Mouse (Mus musculus) forebrain, embryonic 12.5 days (tissue): ENCODE data around the gene Foxm1. TPM values are rescaled to one million over a fixed set of nuclear protein-coding genes. Genes with fewer than 3 reads are reported as not detected.

ENCODE experiments used
- ATAC-seq: fragments of 200-750 bp; cut with Nextera tagmentation; 2 replicates; pipeline ENCODE4 v1.8.0; 2017; ENCODE audit warnings: moderate TSS enrichment; ENCODE audit not compliant: low FRiP score
- H3K27ac ChIP-seq: fragments of 300-500 bp; sonication (generic); 2 replicates; pipeline ENCODE4 v1.5.1; 2016; ENCODE audit warnings: mild to moderate bottlenecking
- H3K27me3 ChIP-seq: fragments of 300-500 bp; sonication (generic); 2 replicates; pipeline ENCODE4 v1.6.1; 2016; ENCODE audit warnings: mild to moderate bottlenecking
- H3K36me3 ChIP-seq: fragments of 300-500 bp; sonication (generic); replicated peaks from 2 replicates; pipeline ENCODE4 v1.6.1; 2016; ENCODE audit warnings: mild to moderate bottlenecking
- H3K4me1 ChIP-seq: fragments of 300-500 bp; sonication (generic); 2 replicates; pipeline ENCODE4 v1.6.1; 2016
- H3K4me2 ChIP-seq: fragments of 300-500 bp; sonication (generic); 2 replicates; pipeline ENCODE4 v1.6.1; 2016; ENCODE audit warnings: mild to moderate bottlenecking, moderate library complexity
- H3K4me3 ChIP-seq: fragments of 300-500 bp; sonication (generic); replicated peaks from 2 replicates; pipeline ENCODE4 v1.5.1; 2016; ENCODE audit warnings: mild to moderate bottlenecking
- H3K9ac ChIP-seq: fragments of 300-500 bp; sonication (generic); 2 replicates; pipeline ENCODE4 v1.6.1; 2016; ENCODE audit warnings: mild to moderate bottlenecking
- H3K9me3 ChIP-seq: fragments of 300-500 bp; sonication (generic); 2 replicates; pipeline ENCODE4 v1.6.1; 2016
- WGBS: fragments of 180-500 bp; shearing (Covaris S2); methylation state at CpG from one replicate; pipeline ENCODE4 v1.1.7; 2016; 5-methylcytosine and 5-hydroxymethylcytosine counted together
- polyA plus RNA-seq: library from polyadenylated mRNA; unstranded; fragments of >200 nt; fragmentation: Nextera tagmentation; extraction: Ambion mirVana; gene quantifications from 2 replicates; pipeline ENCODE4 v1.2.1, GENCODE M21; 2016

The Foxm1 gene
- polyA plus RNA-seq, 1 experiment from 2014 or later, result 74.6 TPM

DNA sequence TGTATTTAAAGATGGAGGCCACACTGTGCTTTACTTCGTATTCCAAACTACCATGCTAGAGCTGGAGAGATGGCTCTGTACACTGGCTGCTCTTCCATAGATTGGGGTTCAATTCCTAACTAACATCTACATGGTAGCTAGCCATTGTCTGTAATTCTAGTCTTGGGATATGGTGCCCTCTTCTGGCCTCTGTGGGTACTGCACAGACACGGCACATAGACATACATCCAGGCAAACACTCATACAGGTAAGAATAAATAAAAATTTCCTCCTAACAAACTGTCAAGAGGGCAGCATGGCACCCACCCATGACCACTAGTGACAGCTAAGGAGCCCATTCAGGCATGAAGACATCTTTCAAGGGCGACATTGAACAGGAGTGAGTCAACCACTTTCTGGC is 48.3 kb downstream of the Foxm1 start:
- peaks cover 80% of the 10 kb centered on the region for H3K36me3 ChIP-seq
- no peaks in the 10 kb centered on the region for H3K4me1 ChIP-seq
- 18% methylated on average over 3 of the region's 3 CpGs for WGBS

GRCm38 (mm10) chr6:128416169-128416568 is 53.4 kb downstream of the Foxm1 start:
- H3K4me2 ChIP-seq, result no peak overlapping the region
- H3K9ac ChIP-seq, result no peak overlapping the region
- peaks cover 37% of the 10 kb centered on the region for H3K36me3 ChIP-seq
- ATAC-seq, result no peak
- H3K27ac ChIP-seq, result no peak overlapping the region
- H3K27me3 ChIP-seq, result no peaks in the 10 kb centered on the region
- no peak overlapping the region for H3K4me3 ChIP-seq
- H3K4me1 ChIP-seq, result no peaks in the 10 kb centered on the region
- WGBS, result 84% methylated on average over 5 of the region's 5 CpGs
- H3K9me3 ChIP-seq, result no peaks in the 10 kb centered on the region

More for the DNA sequence above, 48.3 kb downstream of the Foxm1 start:
- no peaks in the 10 kb centered on the region for H3K9me3 ChIP-seq
- no peaks in the 10 kb centered on the region for H3K27me3 ChIP-seq
- H3K27ac ChIP-seq, result no peak overlapping the region
- peak; percentile 56 for ATAC-seq
- H3K4me2 ChIP-seq, result no peak overlapping the region
- H3K4me3 ChIP-seq, result no peak overlapping the region
- H3K9ac ChIP-seq, result no peak overlapping the region

GRCm38 (mm10) chr6:128418076-128418475 is 55.3 kb downstream of the Foxm1 start:
- Histone ChIP-seq H3K4me2 (no peak overlapping the region), H3K27ac (no peak overlapping the region), H3K27me3 (no peaks in the 10 kb centered on the region), H3K9ac (no peak overlapping the region), H3K36me3 (peaks cover 19% of the 10 kb centered on the region), H3K9me3 (no peaks in the 10 kb centered on the region), H3K4me3 (no peak overlapping the region), H3K4me1 (no peaks in the 10 kb centered on the region)
- ATAC-seq, result no peak
- 90% methylated on average over 1 of the region's 1 CpGs for WGBS

DNA sequence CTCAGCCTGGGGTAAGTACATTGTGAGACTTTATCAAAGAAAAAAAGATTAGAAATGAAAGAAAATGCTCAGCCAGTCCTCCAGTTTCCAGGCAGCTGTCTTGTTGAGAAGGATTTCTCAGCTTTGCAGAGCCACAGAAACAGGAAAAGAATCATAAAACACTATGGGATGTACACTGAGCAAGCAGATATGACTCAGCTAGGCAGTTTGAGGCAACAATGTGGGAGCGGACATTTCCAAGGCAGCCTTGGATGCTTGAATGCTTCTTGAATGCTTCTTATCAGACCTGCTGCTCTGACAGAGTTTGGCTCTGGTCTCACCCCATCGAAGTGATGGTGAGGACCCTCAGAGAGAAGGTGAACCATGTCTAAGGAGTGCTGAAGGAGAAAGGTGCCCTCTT is 58.3 kb downstream of the Foxm1 start:
- H3K4me3 ChIP-seq, result no peak overlapping the region
- H3K36me3 ChIP-seq, result 0 out of 2 replicates have a peak, but pooled peaks cover 6% of the 10 kb centered on the region
- H3K4me2 ChIP-seq, result no peak overlapping the region
- H3K9ac ChIP-seq, result no peak overlapping the region
- no peak overlapping the region for H3K27ac ChIP-seq
- no peaks in the 10 kb centered on the region for H3K9me3 ChIP-seq
- H3K27me3 ChIP-seq, result no peaks in the 10 kb centered on the region
- peaks cover 7% of the 10 kb centered on the region for H3K4me1 ChIP-seq
- WGBS, result 95% methylated on average over 2 of the region's 2 CpGs
- ATAC-seq, result no peak

GRCm38 (mm10) chr6:128421480-128421879 is 58.7 kb downstream of the Foxm1 start:
- peaks cover 7% of the 10 kb centered on the region for H3K4me1 ChIP-seq
- no peak for ATAC-seq
- 95% methylated on average over 3 of the region's 3 CpGs for WGBS

DNA sequence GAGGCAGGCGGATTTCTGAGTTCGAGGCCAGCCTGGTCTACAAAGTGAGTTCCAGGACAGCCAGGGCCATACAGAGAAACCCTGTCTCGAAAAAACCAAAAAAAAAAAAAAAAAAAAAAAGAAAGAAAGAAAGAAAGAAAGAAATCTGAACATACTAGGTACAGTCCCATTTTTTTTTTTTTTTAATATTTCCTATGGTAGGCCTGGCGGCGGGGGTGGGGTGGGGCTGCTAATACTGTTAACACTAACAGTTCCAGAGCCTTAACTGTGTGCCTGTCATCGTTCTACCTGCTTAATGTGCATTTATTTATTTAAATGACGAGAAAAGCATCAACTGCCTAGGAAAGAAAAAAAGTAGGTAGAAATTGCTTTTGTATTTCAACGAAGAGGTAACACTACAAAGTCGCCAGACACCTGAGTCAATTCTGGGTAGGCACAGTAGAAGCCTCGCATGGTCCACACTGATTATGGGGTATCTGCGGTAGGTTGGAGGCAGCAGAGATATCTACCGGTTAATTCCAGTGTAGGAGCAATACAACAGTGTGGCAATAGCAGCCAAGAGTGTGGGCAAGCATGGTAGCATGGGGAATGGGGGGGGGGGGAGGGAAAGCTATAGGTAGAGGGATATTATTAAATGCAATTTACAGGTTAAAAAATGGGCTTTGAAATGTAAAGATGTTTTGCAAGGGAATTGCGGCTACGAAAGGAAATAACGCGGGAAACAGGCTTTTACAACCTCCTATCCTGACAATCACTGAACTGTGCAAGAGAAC is 60.9 kb downstream of the Foxm1 start:
- H3K27ac ChIP-seq, result peak overlapping the region; percentile 96
- no peaks in the 10 kb centered on the region for H3K9me3 ChIP-seq
- peak overlapping the region; percentile 66 for H3K9ac ChIP-seq
- ATAC-seq, result 0 out of 2 replicates have a peak, but pooled peaks have one; percentile 39
- peaks cover 7% of the 10 kb centered on the region for H3K4me1 ChIP-seq
- H3K27me3 ChIP-seq, result no peaks in the 10 kb centered on the region
- peak overlapping the region; percentile 62 for H3K4me3 ChIP-seq
- peaks cover 17% of the 10 kb centered on the region for H3K36me3 ChIP-seq
- H3K4me2 ChIP-seq, result peak overlapping the region; percentile 66
- 57% methylated on average over 16 of the region's 16 CpGs for WGBS

More at GRCm38 (mm10) chr6:128421480-128421879, 58.7 kb downstream of the Foxm1 start:
- Histone ChIP-seq H3K9me3 (no peaks in the 10 kb centered on the region), H3K9ac (no peak overlapping the region), H3K27me3 (no peaks in the 10 kb centered on the region), H3K36me3 (0 out of 2 replicates have a peak, but pooled peaks cover 6% of the 10 kb centered on the region), H3K4me2 (no peak overlapping the region), H3K27ac (no peak overlapping the region), H3K4me3 (no peak overlapping the region)

DNA sequence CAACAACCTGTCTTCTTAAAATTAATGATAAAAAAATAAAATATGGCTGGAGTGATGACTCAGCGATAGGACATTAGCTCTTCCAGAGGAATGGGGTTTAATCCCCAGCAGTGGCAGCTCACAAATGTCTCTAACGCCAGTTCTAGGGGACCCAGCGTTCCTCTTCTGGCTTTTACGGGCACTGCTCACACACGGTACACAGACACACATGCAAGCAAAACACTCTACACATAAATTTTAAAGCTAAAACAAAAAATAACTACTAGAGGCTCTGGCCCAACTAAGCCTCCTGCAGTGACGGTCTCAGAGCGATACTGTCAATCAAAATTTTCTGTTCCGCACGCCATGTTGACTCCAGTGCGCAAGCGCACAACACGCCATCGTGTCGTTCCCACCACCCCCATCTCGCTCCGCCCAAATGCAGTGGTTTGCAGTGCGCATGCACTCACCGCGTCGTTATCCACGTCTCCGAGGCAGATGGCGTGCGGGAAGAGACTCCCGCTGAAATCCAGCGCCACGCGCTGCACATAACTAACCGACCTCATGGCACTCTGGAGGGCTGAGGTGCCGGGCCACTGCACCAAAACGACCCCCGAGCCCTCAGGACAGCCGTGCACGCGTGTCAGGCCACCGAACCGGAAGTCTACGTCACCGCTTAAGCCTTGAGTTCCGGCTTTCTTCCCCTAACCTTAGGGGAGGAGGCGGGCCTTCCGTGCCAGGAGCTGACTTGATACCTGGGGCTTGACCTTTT is 61.7 kb downstream of the Foxm1 start, which contains the start of gene Itfg2:
Itfg2 (minus strand) TSS at position 663 of the 751 bp plus-strand sequence.
- Histone ChIP-seq H3K27ac (peak within 1 kb of the TSS; percentile 96), H3K9ac (peak within 1 kb of the TSS; percentile 66), H3K36me3 (peaks cover 25% of the 10 kb centered on the region), H3K4me2 (peak within 1 kb of the TSS; percentile 66), H3K4me1 (peaks cover 7% of the 10 kb centered on the region), H3K4me3 (peak within 1 kb of the TSS; percentile 62), H3K27me3 (no peaks in the 10 kb centered on the region), H3K9me3 (no peaks in the 10 kb centered on the region)
- WGBS, result under 1% methylated on average over 42 of the region's 42 CpGs
- peak; percentile 96 for ATAC-seq

DNA sequence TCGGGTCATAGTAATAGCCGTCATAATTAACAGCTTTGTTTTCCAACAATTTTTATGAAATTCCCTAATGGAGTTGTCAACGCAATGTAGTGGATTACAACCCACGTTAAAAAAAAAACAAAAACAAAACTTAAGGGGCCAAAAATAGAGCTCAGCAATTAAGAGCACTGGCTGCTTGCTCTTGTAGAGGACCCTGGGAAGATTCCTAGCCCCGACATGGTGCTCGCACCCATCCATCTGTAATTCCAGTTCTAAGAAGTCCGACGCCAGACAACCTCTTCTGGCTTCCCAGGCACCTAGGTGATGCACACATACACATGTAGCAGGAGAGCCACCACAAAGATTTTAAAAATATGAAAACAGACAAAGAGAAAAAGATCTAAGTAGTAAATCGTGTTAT is 62.3 kb downstream of the Foxm1 start:
- Histone ChIP-seq H3K4me1 (peaks cover 7% of the 10 kb centered on the region), H3K36me3 (peaks cover 29% of the 10 kb centered on the region), H3K9me3 (no peaks in the 10 kb centered on the region), H3K4me3 (peak overlapping the region; percentile 62), H3K9ac (peak overlapping the region; percentile 66), H3K27me3 (no peaks in the 10 kb centered on the region), H3K27ac (no peak overlapping the region), H3K4me2 (peak overlapping the region; percentile 66)
- WGBS, result 16% methylated on average over 9 of the region's 9 CpGs
- ATAC-seq, result 0 out of 2 replicates have a peak, but pooled peaks have one; percentile 2

Other genes starting within 250 kb of the Foxm1 start
- 30.1 and 34.5 TPM in 2 replicates for gene Tspan9, start 219.4 kb upstream of the Foxm1 start, polyA plus RNA-seq
- 0.85 and 0.88 TPM in 2 replicates for gene Tead4, start 62.1 kb upstream of the Foxm1 start, polyA plus RNA-seq
- 15.4 and 19.7 TPM in 2 replicates for gene Tulp3, start 7.1 kb upstream of the Foxm1 start, polyA plus RNA-seq
- 178 and 183 TPM in 2 replicates for gene Rhno1, start 56 bp upstream of the Foxm1 start, polyA plus RNA-seq
- gene Tex52, start 12.5 kb downstream of the Foxm1 start, polyA plus RNA-seq, result 0.88 and 1.0 TPM in 2 replicates
- gene Gm44596, start 12.5 kb downstream of the Foxm1 start, polyA plus RNA-seq, result not detected in 2 replicates
- 3.6 and 3.9 TPM in 2 replicates for gene Nrip2, start 36.3 kb downstream of the Foxm1 start, polyA plus RNA-seq
- 34.7 and 37.2 TPM in 2 replicates for gene Itfg2, start 62.0 kb downstream of the Foxm1 start, polyA plus RNA-seq
- 525 and 564 TPM in 2 replicates for gene Fkbp4, start 75.7 kb downstream of the Foxm1 start, polyA plus RNA-seq
- 0.04 TPM in 1 of 2 replicates, not detected in the other for gene Pzp, start 163.8 kb downstream of the Foxm1 start, polyA plus RNA-seq
- 0.57 and 1.2 TPM in 2 replicates for gene A2ml1, start 218.6 kb downstream of the Foxm1 start, polyA plus RNA-seq